Mouse (Mus musculus): Measurements from ENCODE around the gene Ifna5.
"Not testable (repeated sequence)": the region's sequence is repeated elsewhere in the genome, so short reads cannot be mapped to it uniquely, and the experiment has no call there.

DNA sequence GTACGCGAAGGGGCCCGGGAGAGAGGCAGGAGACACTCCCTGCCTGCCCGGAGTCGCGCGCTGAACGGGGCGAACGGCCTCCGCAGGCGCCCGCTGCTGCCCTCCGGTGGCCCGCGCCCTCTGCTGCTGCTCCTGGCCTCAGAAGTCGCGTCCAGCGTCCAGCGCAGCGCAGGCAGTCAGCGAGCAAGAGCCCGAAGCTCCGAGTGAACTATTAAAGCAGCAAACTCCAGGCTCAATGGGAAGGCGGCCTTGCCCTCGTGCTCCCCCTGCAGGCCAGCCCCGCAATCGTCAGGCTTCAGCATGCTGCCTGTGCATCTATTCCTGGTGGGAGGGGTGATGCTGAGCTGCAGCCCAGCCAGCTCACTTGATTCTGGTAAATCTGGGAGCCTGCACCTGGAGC, 38.2 kb upstream of the Ifna5 start, which contains the start of gene Gm13279:
- not testable (repeated sequence) for TF ChIP-seq CTCF (IDR thresholded peaks at IDR 0.05; ENCODE audit: extremely low read depth, insufficient read length, insufficient replicate concordance, low read depth, low read length); POLR2A (IDR thresholded peaks at IDR 0.05; ENCODE audit: low read depth, low read length)

Data from small intestine, adult 2 months (tissue).